Mouse (Mus musculus): ENCODE measurements around the gene Ptpru.
"Not testable (repeated sequence)": the region's sequence is repeated elsewhere in the genome, so short reads cannot be mapped to it uniquely, and the experiment has no call there.

Gene Ptpru

DNA sequence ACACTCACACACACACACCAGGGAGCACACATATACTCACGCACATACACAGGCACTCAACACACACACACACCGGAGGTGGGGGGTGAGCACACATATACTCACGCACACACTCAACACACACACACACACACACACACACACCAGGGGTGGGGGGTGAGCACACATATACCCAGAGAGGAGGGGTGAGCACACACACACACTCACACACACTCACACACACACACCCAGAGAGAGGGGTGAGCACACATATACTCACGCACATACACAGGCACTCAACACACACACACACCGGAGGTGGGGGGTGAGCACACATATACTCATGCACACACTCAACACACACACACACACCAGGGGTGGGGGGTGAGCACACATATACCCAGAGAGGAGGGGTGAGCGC, 33.4 kb downstream of the Ptpru start:
- in situ Hi-C loops (cut with MboI; ENCODE audit: low pct_unique_long_range_greater_than_20kb in 1 of 2, low sequenced_read_pairs in 2 of 2, unreplicated experiment in 1 of 2), result not testable (repeated sequence)

DNA sequence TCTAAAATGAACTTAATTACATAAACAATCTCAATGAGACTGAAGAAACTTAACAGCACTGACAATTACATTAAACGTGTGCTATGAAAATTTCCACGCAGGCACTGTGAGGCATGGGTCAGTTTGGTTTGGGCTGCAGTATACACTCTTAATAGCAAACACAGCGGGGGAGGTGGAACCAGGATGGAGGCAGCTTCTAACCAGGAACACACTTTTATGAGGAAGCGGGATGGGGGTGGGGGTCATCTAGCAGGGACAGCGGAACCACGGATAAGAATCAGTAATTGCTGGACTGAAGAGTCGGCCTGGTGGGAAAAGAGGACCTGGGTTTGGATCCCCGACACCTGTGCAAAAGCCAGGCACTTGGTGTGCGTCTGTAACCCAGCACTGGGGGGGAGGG, 34.2 kb downstream of the Ptpru start:
- in situ Hi-C loops (cut with MboI; ENCODE audit: low pct_unique_long_range_greater_than_20kb in 1 of 2, low sequenced_read_pairs in 2 of 2, unreplicated experiment in 1 of 2), result no loop called here

DNA sequence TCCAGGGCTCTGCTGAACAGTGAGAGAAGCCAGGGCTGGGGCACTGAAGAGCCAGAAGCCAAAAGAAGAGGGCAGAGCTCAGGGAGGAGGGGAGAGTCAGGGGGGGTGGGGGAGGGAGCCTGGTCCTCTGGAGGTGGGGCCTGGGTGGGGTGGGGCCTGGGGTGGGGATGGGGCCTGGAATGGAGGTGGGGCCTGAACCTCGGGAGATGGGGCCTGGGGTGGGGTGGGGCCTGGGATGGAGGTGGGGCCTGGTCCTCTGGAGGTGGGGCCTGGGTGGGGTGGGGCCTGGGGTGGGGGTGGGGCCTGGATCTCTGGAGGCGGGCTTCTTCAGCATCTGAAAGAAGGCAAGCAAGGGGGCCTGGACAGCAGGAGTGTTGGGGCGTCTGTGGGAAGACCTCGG, 39.1 kb downstream of the Ptpru start:
- in situ Hi-C loops (cut with MboI; ENCODE audit: low pct_unique_long_range_greater_than_20kb in 1 of 2, low sequenced_read_pairs in 2 of 2, unreplicated experiment in 1 of 2), result no loop called here

DNA sequence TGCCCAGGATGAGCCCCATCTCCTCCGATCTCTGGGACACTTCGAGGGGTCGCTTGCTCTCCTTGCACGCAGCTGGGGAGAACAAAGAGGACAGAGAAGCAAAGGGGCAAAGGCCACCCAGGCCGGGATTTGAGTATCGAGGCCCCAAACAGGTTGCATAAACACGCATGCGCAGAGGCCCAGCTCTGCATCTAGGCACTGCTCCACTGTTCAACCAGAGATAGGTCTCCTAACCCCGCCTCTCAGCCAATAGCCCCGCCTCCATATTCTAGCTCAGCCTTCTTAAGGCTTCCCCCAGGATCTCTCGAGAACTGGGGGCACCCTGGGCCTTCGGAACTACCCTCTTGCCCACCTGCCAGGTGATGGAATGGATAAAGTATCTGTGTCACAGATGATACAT, 40.2 kb downstream of the Ptpru start:
- in situ Hi-C loops (cut with MboI; ENCODE audit: low pct_unique_long_range_greater_than_20kb in 1 of 2, low sequenced_read_pairs in 2 of 2, unreplicated experiment in 1 of 2), result no loop called here

DNA sequence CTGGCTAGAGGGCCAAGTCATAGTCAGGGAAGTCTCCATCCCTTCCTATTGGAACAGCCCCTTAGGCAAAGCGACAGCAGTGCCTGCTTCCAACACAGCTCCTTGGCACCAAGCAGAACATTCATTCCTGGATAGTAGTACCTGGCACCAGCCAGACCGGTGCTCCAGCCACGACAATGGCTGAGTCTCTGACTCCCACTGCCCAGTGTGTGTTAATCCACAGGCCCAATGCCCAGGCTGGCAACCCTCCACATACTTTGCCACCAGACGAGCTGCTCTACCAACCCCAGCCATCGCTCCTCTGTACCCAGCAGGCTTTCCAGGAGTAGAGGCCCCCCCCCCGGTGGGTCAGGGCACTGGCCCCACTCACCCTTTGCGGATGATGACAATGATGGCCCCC, 40.6 kb downstream of the Ptpru start:
- in situ Hi-C loops (cut with MboI; ENCODE audit: low pct_unique_long_range_greater_than_20kb in 1 of 2, low sequenced_read_pairs in 2 of 2, unreplicated experiment in 1 of 2), result no loop called here

DNA sequence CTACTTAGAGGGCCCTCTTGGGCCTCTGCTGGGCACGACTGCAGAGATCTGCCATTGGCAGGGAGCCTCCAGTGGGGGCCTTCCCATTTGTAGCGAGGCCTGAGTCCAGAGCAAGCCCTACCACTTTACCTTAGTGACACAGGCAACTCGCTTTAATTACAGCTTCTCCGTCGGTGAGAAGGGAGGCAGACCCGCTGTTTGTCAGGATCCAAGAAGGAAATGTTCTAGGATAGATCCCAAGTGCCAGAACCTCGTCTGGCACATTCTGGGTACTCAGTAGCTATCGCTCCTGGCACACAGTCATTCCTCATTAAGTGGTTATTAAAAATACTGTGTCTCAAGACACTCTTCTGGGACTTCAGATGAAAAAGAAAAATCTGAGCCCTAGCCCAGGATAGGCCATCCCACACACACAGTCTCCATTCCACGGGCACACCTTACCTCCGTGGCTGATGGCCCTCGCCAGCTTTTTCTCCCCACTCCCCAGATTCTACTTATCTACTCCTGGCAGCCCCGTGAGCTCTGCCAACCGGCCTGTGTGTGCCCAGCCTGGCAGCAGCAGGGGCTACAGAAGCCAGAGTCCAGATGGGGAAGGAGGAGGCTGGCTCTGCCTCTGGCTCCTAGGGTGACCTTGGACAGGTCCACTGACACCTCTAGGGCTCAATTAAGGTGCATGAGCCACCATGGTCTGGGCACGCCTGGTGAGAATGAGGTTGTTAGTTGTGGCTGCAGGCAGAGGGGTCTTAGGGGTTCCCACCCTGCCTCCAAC, 41.6 kb downstream of the Ptpru start:
- in situ Hi-C loops (cut with MboI; ENCODE audit: low pct_unique_long_range_greater_than_20kb in 1 of 2, low sequenced_read_pairs in 2 of 2, unreplicated experiment in 1 of 2), result no loop called here

DNA sequence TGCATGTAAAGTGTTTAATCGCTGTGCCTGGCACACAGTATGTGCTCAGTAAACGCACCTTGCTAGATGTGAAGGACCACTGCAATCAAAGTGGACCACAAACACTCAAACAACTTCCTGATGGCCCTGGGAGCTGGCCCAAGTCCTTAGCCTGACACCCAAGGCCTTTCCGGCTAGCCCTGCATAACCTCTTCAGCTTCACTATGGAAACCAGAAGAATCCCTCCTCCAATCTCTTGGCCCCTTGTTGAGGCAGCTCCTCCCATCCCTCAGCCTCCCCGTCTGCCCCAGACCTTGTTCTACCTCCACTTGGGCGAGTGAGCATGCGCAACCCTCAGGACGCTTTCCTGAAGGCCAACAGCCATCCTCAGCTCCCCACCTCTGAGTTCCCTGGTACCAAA, 51.3 kb downstream of the Ptpru start:
- in situ Hi-C loops (cut with MboI; ENCODE audit: low pct_unique_long_range_greater_than_20kb in 1 of 2, low sequenced_read_pairs in 2 of 2, unreplicated experiment in 1 of 2), result loop anchor here in 1 of 2 experiments (5.0 kb wide), 1 partner anchor 36 kb away; no protein-coding TSS in a partner anchor

DNA sequence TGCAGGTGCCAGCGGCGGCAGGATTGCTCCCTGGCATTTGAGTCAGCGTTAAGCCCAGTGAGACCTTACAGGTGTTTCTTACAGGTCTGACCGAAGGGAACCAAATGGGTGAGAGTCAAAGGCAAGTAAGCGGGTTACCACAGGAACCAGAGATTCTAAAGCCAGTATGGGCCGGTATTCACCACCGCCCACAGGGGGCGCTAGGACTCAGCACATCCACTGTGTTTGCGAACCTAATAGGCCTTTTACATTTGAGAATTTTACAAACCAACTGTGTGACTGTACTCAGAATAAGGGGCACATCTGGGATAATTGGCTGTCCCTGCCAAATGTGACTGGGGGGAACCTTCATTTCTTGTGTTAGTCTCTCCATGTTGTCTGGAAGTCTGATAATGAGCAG, 54.1 kb downstream of the Ptpru start:
- in situ Hi-C loops (cut with MboI; ENCODE audit: low pct_unique_long_range_greater_than_20kb in 1 of 2, low sequenced_read_pairs in 2 of 2, unreplicated experiment in 1 of 2), result no loop called here

DNA sequence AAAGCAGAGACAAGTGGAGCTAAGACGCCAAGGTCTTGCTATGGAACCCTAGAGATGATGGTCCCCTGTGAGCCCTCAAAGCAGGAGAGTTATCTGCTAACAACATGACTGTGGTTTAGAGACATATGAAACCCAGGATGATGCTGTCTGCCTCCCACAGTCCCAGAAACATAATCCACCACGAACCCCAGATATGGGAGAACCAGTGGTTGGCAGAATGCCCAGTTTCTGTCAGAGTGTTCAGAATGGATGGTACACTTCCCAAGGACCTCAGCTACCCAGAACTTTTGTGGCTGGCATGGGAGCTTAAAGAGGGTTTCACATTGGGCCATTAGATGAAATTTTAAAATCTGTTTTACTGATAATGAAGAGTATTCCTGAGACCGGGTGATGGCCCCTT, 57.1 kb downstream of the Ptpru start:
- in situ Hi-C loops (cut with MboI; ENCODE audit: low pct_unique_long_range_greater_than_20kb in 1 of 2, low sequenced_read_pairs in 2 of 2, unreplicated experiment in 1 of 2), result no loop called here

DNA sequence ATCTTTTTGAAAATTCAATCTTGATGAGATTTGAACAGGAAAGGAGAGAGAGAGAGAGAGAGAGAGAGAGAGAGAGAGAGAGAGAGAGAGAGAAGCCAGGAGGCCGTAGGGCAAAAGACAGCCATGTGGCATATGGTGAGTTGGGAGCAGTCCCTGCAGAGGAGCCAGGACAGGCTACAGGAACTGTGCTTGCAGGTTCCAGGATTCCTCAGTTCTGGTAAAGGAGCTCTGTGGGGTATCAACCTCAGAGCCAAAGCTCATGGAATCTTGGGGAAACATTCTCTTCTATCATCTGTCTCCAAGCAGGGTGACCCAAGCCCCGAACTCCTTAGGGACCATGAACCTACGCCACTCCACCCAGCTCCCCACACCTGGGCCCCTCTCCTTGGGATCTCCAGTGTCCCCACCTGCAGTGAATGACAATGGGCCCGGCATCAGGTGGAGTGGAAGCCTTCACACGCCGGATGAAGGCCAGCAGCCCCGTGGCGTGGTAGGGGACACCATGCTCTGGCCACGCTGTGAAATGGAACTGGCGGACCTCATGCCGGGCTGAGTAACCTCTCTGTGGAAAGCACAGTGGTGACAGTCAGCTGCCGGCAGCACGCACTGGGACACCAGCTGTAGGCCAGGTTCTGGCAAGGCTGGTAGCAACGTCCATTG, 59.3 kb downstream of the Ptpru start:
- in situ Hi-C loops (cut with MboI; ENCODE audit: low pct_unique_long_range_greater_than_20kb in 1 of 2, low sequenced_read_pairs in 2 of 2, unreplicated experiment in 1 of 2), result no loop called here

DNA sequence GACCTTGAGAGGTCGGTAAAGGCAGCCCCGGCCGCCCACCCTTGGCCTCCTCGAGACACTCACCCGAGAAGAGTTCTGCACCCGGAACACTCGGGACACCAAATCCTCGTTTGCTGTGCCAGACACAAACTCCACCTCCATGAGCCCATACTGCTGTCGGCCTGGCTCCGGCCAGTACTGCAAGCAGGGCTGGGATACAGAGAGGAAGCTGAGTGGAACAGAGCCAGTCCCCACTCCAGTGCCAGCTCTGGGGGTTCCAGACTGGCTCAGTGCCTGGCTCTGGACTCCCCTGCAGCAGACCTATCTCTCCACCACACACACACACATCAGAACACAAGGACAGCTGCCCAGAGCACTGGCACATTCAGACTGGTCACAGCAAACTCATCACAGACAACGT, 66.7 kb downstream of the Ptpru start:
- in situ Hi-C loops (cut with MboI; ENCODE audit: low pct_unique_long_range_greater_than_20kb in 1 of 2, low sequenced_read_pairs in 2 of 2, unreplicated experiment in 1 of 2), result no loop called here

DNA sequence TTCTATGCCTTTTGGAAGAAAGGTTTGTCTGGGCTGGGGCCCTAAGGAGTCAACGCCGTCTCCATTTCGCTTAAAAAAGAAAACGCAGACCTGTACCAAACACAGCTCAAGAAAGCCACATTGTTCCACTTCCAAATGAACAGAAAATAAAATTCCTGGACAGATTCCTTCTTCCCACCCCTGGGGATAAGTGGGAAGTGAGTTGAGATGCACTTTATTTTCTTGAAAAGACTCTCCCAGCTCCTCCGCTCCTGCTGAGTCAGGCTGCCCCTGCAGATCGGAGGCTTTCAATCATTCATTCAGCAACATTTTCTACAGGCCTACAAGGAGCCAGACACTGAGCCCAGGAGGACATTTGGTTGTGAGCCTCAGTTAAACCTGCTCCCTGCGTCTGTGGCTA, 74.2 kb downstream of the Ptpru start:
- in situ Hi-C loops (cut with MboI; ENCODE audit: low pct_unique_long_range_greater_than_20kb in 1 of 2, low sequenced_read_pairs in 2 of 2, unreplicated experiment in 1 of 2), result no loop called here

DNA sequence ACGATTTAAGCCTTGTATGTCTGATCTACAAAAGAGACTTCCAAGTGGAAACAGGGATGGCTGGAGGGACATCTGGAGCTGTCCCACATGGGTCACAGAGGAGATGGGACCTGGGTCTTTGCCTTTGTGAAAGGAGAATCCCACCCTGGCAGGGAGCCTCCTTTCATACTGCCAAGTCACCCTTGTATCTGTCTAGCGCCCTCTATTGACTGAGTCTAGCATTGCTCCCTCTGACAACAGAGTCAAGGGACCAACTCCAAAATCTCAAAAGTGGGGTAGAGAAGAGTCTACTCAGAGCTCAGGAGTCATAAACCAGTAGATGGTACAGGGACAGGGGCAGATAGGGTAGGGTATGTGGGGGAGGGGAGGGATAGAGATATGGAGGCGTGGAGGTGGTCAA, 74.6 kb downstream of the Ptpru start:
- in situ Hi-C loops (cut with MboI; ENCODE audit: low pct_unique_long_range_greater_than_20kb in 1 of 2, low sequenced_read_pairs in 2 of 2, unreplicated experiment in 1 of 2), result no loop called here

DNA sequence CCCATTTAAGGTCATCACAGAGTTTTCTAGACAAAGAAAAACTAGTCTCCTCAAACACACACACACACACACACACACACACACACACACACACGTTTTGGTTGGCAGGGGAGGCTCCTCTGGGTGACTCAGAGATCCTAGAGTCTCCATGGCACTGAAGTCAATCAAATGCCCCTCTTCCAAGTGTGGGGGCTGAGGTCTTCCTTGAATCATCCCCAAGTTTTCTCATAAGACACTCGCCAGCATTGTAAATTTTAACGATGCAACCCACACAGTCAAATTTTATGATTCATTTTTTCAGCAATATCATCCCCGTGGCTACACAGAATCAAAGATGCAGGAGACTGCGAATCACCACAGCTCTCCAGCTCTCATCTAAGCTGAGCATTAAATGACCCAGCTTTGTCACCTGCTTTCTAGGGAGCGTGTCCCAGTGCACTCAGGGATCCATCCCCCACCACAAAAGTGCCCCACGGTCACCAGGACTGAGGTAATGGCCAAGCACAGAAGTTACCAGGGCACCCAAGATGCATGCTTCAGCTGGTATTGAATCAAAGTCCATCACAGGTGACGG, 75.8 kb downstream of the Ptpru start:
- in situ Hi-C loops (cut with MboI; ENCODE audit: low pct_unique_long_range_greater_than_20kb in 1 of 2, low sequenced_read_pairs in 2 of 2, unreplicated experiment in 1 of 2), result no loop called here

DNA sequence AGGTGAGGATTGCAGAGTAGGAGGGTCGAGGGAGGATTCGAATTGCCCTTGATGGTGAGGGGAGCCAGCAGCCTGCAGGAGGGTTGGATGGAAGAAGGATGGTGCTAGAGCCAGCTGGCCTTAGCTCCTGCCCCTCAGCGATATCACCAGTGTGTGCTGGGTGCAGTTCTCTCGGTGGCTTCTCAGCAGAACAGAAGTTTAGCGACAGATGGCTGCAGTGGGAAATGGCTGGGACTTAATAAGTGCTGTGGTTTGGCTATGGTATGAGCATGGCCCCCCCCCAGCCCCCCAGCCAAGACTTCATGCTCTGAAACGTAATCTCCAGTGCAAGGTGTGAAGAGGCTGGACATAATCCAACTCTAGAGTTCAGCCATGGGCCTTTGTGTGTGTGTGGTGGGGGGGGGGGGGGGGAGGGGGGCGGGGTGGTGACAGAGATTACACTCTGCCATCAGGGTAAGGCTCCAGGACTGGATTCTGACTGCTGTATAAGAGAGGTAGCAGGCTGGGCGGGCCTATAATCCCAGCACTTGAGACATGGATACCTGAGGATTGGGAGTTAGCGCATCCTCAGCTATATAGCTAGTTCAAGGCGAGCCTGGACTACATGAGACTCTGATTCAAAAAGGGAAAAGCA, 85.8 kb downstream of the Ptpru start:
- in situ Hi-C loops (cut with MboI; ENCODE audit: low pct_unique_long_range_greater_than_20kb in 1 of 2, low sequenced_read_pairs in 2 of 2, unreplicated experiment in 1 of 2), result no loop called here

DNA sequence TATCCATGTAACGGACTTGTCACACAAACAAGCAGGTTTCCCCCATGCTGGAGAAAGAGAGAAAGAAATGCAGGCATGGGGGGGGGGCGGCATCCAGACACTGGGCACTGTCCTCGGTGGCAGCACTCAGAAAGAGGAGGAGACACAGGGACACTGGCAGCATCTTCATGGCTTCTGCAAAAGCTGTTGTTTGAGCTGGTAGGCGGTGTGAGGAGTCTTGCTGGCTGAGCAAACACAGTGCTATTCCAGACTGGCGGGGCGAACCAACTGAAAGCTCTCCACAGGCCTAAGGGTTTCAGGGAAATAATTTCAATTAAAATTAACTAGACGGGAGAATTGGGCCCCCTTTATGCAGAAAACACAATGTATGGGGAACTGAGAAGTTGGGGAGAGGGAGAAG, 86.5 kb downstream of the Ptpru start:
- in situ Hi-C loops (cut with MboI; ENCODE audit: low pct_unique_long_range_greater_than_20kb in 1 of 2, low sequenced_read_pairs in 2 of 2, unreplicated experiment in 1 of 2), result no loop called here

DNA sequence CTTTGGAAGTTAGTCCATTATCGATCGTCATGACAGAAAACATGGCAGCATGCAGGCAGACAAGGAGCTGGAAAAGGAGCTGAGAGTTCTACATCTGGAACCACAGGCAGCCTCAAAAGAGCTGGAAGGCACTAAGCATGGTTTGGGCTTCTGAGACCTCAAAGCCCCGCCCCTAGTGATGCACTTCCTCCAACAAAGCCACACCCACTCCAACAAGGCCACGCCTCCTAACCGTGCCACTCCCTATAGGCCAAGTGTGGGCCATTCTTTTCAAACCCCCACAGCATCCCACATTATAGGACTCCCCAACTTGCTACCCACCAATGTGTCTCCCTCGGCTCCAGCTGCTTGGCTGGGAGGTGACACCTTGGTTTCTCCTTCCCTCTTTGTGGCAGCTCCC, 88.3 kb downstream of the Ptpru start:
- in situ Hi-C loops (cut with MboI; ENCODE audit: low pct_unique_long_range_greater_than_20kb in 1 of 2, low sequenced_read_pairs in 2 of 2, unreplicated experiment in 1 of 2), result no loop called here

DNA sequence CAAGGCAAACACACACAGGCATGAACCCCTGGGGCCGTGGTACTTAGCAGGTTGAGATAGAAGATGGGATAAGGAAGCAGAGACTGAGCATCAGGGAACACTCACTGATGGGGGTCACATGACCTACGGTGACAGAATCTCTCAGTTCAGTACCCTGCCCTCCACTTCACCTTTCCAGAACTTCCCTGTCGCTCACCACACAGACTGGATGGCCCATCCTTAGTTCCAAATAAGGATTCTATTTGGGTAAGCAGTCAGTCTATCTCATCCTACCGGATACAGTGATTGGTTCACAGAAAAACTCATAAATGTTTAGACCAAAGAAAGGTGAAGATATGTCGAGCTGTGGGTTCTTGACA, 93.4 kb downstream of the Ptpru start:
- in situ Hi-C loops (cut with MboI; ENCODE audit: low pct_unique_long_range_greater_than_20kb in 1 of 2, low sequenced_read_pairs in 2 of 2, unreplicated experiment in 1 of 2), result no loop called here

DNA sequence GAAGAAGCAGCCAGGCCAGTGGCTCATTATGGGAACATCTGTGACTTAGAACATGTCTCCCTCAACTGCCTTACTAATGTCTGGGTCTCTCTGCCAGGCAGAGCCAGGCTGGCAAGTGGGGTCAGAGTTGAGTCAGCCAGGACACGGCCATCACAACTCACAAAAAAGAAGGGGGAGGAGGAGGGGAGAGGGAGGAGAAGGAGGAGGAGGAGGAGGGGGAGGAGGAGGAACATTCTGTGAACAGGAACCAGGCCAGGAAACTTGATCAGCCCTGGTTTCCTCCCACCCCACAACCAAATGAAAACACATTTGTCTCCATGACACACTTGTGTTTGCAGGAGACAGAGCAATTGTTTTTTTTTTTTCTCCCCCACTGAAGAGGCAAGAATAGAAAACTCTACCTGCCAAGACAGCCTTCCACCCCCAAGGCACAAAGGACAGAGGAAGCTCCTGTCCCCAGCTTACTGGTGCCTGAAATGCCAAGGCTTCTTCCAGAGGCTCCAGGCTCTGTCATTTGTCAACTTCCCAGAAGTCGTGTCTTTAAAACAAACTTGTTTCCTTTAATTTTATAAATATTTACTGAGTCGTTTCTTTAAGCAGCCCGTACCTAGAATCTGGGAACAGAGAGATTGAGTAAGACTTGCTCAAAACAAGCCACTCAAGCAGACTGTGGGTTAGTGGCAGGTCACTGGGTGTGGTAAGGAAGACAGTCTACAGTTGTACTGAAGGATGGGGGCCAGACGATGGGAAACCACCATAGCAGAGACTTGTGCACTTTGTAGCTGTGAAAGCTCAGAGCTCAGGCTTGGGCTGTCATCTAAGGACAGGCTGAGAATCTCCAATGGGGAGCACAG, 94.0 kb downstream of the Ptpru start:
- in situ Hi-C loops (cut with MboI; ENCODE audit: low pct_unique_long_range_greater_than_20kb in 1 of 2, low sequenced_read_pairs in 2 of 2, unreplicated experiment in 1 of 2), result no loop called here
